Mouse (Mus musculus): ENCODE measurements around the gene Nsmce1.
A peak's percentile ranks its signal among the peaks of the same experiment; 100 is the strongest.

Gene Nsmce1

DNA sequence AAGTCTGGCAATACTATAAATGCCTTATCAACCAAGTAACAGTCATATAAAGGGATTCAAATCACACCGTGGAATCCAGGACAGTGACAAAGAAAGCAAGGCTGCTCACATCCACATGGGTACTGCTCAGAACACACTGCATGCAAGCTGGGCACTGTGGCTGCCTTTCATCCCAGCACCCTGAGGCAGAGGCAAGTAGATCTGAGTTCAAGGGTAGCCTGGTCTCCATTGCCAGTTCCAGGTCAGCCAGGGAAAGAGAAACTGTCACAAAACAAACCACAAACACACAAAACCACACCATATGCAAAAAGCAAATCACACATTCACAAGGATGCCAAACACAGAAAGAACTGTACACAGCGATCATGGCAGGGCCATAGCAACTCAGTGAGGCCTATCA, 1.8 kb downstream of the Nsmce1 start:
- no peak for DNase-seq (ENCODE audit: low spot score)

GRCm38 (mm10) chr7:125488706-125489105, 2.7 kb downstream of the Nsmce1 start:
- DNase-seq (ENCODE audit: low spot score) = no peak

DNA sequence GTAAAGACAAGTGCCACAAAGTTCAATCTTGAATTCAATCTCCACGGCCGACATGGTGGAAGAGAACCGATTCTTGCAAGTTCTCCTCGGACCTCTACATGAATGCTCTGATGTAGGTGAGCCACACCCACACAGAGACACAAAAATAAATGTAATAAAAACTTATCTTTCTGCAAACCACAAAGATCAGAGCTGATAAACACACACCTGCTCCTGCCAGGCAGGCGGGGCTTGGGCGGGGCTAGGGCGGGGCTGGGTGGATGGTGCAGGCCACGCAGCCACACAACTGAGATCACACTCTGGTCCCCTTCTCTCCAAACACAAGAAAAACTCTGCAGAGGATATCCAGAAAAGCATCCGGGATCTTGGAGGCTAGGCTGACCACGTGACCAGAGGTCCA, 4.3 kb downstream of the Nsmce1 start:
- no peak for DNase-seq (ENCODE audit: low spot score)

DNA sequence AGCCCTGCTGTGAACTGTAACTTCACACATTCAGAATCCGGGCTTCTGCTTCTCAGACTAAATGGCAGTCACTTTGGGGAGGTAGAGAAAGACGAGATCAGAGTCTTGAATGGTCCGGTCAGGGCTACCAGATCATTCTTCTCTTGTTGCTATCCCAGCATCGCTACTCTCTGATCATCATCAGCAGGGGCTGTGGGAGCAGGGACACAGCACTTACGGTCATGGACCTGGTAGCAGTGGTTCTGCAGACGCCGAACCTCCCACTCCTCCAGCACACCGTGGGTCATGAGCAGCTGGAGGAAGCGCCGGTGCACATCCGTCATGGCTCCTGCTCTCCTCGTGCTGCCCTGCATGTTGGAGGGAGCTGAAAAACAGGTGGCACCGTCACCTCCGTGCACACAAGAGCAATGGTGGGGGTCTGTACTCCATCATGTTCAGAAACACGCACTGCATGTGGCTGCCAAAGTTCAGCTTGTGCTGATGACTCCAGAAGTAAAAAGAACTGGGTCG, 5.2 kb downstream of the Nsmce1 start:
- DNase-seq (ENCODE audit: low spot score) = no peak

DNA sequence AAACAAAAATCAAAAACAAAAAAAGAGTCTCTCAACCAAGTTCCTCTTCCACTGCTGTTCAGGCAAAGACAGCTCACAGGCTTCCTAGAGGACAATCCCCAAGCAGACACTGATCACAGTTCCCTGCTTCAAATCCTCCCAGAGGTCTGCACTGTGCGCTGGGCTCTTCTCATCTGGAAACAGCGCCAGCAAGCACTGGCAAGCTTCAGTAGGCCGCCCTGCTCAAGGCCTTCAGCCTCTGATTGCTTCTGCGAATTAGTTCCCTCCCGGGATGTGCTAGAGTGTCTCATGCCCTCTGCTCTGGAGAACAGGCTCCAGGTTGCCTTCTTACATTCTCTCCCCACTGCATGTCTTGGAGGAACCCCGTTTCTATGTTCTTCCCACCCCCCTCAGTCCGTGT, 6.6 kb downstream of the Nsmce1 start:
- DNase-seq (ENCODE audit: low spot score) = no peak

DNA sequence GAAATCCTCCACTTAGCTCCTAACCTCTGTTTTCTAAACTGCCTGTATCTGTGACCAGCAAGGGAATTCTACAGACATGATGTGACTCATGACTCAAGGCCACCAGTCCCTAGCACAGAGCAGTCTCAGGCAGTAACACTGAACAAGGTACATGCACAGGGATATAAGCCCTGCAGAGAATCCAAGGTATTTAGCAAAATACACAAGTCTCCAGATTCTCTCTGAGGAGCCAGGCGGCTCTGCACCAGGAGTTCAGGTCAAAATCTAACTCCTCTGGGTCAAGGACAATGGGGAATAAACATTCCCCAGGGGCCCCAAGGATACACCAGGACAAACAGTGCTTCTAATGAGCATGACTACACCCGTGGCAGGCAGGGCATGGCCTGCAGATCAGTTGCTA, 8.5 kb downstream of the Nsmce1 start:
- DNase-seq (ENCODE audit: low spot score) = no peak

GRCm38 (mm10) chr7:125482339-125482738, 9.1 kb downstream of the Nsmce1 start:
- no peak for DNase-seq (ENCODE audit: low spot score)

DNA sequence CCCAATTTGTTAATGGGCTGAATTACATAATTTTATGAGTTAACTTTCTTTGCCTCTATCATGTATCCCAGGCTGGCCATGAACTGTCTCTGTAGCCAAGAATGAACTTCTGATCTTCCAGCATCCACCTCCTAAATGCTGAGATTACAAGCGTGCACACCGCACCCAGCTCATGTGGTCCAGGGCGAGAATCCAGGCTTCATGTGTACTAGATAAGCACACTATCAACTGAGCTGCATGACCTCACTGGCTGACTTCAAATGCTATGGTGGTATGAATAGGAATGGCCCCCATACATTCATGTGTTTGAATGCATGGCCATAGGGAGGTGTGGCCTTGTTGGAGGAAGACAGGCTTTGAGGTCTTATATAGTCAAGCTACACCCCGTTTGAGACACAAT, 10.9 kb downstream of the Nsmce1 start:
- no peak for DNase-seq (ENCODE audit: low spot score)

GRCm38 (mm10) chr7:125478391-125478984, 12.9 kb downstream of the Nsmce1 start:
- DNase-seq (ENCODE audit: low spot score) = no peak

DNA sequence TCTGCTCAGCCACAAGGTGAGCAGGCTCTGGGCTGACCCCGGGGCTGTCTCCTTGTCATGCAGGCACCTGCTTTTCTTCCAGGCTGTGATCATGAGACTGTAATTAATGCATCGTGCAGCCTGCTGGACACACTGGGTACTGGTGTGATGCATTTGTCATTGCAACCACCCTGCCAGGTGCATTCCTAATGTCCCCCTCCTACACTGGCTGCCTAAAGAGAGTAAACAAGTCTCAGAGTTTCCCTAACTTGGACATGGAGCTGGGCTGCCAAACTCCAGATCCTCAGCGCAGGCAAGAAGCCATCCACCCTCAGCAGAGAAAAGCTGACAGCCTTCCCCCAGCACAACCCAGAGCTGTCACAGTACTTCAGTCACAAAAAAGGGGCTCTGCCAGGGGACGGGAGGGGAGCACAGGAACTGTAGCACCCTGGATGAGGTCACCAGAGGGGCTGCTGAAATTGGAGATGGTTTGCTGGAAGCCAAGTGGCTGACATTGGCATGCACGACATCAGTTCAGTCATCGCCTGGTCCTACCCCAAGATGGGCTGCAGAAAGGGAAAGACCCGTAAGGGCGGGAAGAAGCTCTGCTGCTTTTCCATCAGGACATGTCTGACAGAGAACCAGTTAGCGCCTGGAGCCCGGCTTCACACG, 15.7 kb downstream of the Nsmce1 start:
- DNase-seq (ENCODE audit: low spot score) = no peak

DNA sequence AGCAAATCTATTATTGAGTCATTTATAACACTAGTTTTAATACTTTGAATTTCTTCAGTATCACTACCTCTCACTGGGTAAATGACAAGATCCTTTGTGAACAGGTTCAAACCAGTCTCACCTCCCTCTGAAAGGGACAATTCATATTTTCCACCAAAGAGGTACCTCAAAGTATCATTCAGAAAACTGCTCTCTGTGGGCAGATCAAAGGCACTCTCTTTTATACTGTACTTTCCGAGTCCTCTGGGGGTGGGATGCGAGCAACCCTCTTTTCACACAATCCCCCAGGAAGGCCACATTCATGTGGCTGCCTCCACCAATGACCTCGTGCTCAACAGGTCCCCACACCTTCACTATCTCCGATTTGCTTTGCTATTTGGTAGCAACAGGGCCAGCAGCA, 16.9 kb downstream of the Nsmce1 start:
- DNase-seq (ENCODE audit: low spot score) = no peak

- peak; percentile 63 for DNase-seq (ENCODE audit: low spot score)
Observed at GRCm38 (mm10) chr7:125471991-125472741, 19.2 kb downstream of the Nsmce1 start.

- no peak for DNase-seq (ENCODE audit: low spot score)
Observed at GRCm38 (mm10) chr7:125470901-125471300, 20.5 kb downstream of the Nsmce1 start.

DNA sequence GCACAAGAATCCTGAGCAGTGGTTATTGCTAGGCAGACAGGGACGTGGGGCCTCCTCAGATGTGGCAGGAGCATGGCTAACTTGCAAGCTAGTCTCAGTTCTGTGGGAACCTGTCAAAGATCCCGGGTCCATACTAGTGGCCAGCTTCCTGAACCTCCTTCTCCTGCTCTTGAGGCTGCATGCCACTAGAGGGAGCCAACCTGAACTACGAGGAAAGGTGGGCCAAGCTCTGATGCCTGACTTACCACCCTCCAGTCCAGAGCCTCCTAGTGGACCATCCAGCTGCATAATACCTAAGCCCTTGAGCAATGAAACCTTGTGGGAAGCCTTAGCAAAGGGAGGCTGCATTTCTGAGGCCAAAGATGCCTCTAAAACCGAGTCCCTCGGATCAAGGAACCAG, 21.5 kb downstream of the Nsmce1 start:
- peak; percentile 62 for DNase-seq (ENCODE audit: low spot score)

GRCm38 (mm10) chr7:125462200-125462599, 29.2 kb downstream of the Nsmce1 start:
- DNase-seq (ENCODE audit: low spot score) = no peak

DNA sequence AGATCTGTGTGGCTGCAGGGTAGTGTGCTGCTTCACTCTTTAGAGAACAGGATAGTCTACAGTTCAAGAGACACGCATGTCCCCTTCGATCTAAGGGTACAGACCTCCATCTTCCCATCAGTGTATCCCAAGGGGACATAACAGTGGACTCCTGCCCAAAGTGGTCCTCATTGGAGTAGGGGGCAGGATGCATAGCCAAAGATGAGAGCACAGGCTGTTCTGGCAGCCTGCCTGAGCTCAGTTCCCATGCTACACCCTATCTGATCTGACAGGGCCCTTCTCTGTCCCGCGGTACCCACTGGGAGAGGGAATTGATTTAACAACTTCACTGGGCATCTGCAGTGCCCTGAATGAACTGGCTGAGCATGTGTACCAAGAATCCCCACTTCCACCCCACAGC, 37.7 kb downstream of the Nsmce1 start:
- no peak for DNase-seq (ENCODE audit: low spot score)

DNA sequence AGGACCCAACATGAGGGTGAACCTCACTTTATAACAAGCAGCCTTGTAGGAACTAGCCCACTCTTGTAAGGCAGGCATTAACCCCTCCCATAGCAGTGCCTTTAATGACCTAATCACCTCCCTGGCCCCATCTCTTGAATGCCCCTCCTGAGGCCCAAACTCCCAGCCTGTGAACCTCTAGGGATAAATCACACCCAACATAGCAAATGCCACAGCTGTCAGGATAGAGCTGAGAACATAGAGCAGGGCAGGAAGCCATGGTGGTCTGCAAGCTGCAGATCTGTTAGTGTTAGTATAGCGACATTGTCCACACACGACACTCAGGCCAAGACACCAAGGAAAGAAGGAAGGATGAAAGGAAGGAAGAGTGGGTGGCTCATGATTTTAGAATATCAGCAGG, 40.3 kb downstream of the Nsmce1 start:
- no peak for DNase-seq (ENCODE audit: low spot score)

GRCm38 (mm10) chr7:125450678-125451077, 40.7 kb downstream of the Nsmce1 start:
- no peak for DNase-seq (ENCODE audit: low spot score)

DNA sequence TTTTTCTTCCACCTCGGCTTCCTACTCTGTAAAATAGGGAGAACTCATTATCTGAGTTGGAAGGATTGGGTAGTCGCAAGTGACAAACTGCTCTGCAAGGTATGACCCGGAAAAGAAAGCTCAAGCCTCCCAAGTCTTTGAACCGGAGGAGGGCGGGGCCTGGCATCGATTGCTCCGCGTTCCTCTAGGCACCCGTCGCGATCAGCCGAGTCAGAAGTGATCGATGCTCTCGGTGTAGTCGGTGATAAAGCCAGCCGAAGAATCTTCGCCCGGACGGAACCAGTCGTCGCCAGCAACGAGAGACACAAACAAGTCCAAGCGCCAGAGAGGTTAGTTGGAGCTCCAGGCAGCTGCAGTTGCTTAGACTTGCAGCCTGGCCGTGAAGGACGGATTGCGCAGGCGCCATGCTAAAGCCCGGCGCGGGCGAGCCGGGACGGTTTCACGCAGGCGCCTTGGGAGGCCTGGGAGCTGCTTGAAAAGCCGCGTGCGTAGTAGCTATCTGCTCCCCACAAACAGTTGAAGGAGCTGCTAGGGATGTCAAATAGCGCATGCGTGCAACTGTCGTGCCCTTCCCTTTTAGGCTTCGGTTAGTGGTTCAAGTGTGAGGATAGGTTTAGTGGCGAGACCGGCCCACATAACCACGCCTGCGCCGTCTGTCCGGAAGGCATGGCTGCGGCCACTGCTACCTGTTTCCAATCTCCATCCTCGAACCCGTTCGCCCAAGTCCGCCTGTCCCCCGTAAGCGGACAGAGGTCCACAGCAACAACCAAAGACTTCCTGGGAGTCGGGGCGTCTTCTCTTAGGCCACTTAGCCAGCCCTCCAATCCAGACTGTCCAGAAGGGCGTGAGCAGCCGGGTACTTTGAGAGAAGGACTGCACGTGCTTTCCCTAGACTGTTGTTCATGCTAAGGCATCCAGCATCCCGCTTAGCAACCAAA, 46.7 kb downstream of the Nsmce1 start, which contains the start of gene Kdm8:
Gene Kdm8, plus strand, starts transcription at position 213 of the 938 bp plus-strand sequence.
- DNase-seq (ENCODE audit: low spot score) = peak; percentile 86

- peak; percentile 8 for DNase-seq (ENCODE audit: low spot score)
Observed at GRCm38 (mm10) chr7:125444076-125444463, 47.3 kb downstream of the Nsmce1 start.

DNA sequence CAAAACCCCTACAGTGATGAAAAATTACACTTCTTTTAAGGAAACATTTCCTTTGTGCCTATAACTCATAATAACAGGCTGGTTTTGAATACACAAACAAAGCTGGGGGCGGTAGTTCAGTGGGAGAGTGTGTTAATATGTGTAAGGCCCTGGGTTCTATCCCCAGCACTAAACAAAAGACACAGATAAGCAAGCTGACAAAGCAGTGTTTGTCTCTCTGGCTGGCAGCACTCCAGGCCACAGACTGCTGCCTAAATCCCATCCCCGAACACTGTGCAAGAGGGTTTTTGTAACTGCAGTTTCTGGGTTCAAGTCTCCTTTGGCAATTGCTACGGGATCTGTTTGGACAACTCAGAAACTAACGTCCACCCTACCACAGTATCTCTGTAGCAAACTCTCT, 49.1 kb downstream of the Nsmce1 start:
- DNase-seq (ENCODE audit: low spot score) = no peak

GRCm38 (mm10) chr7:125434666-125435290, 56.6 kb downstream of the Nsmce1 start:
- no peak for DNase-seq (ENCODE audit: low spot score)
